Mouse (Mus musculus) layer of hippocampus, postnatal 25 days (tissue): Measurements from ENCODE around the gene B3glct. TPM values are rescaled to one million over a fixed set of nuclear protein-coding genes. Genes with fewer than 3 reads are reported as not detected.
A peak's percentile ranks its signal among the peaks of the same experiment; 100 is the strongest.

ENCODE experiments used
- DNase-seq, 2 experiments: peaks; one replicate each; pipeline ENCODE4 v3.0.0; 2022; ENCODE audit warnings: mixed read lengths in 2 of 2, low spot score in 1 of 2; ENCODE audit errors: extremely low spot score in 1 of 2
- total RNA-seq, 2 experiments: library from RNA; stranded (reverse); gene quantifications; 2 replicates each; pipeline ENCODE4 v1.2.3; 2021

The B3glct gene
- total RNA-seq, 2 experiments from 2014 or later = 12.3 to 14.5 TPM

GRCm38 (mm10) chr5:149742286-149742685 lies 64.3 kb downstream of the B3glct start:
- DNase-seq = no peak

GRCm38 (mm10) chr5:149745079-149745478 lies 67.0 kb downstream of the B3glct start:
- peak in 1 of 2 experiments; percentile 7 for DNase-seq

DNA sequence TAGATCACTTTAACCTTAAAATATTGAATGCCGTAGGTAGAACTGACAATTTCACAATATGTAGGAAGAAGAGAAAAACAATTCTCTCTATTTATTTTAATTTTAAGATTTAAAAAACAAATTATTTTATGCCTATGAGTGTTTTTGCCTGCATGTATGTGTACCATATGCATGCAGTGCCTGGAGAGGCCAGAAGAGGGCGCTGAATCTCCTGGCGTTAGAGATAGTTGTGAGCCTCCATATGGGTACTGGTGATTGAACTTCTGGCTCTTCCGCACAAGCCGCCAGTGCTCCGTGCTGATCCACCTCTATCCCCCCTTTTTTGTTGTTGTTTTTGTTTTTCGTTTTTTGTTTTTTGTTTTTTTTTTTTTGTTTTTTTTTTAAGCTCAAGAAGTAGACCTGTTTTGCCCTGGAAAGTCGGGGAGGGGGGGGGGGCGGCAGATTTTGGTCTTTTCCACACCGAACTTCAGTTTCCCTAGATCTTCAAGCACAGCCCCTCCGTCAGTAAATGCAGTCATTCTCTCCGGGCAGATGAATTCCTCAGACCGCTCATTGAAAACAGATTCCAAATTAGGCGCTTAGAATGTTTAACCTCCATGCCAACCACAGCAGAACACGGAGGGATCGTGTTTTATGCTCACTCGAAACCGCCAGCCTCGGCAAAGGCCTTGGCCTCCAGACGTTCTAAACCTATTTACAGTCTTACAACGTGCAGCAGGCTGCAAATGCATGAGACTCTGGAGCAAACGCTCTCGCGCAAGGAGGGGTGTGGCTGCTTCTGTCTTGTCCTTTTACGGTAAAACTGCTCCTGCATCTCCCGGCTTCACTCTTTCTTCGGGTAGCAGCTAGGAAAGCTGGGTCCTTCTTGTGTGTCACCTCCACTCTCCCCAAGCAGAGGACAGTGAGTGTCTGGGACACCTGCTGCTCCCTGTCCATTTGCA lies 70.9 kb downstream of the B3glct start:
- DNase-seq = no peak

DNA sequence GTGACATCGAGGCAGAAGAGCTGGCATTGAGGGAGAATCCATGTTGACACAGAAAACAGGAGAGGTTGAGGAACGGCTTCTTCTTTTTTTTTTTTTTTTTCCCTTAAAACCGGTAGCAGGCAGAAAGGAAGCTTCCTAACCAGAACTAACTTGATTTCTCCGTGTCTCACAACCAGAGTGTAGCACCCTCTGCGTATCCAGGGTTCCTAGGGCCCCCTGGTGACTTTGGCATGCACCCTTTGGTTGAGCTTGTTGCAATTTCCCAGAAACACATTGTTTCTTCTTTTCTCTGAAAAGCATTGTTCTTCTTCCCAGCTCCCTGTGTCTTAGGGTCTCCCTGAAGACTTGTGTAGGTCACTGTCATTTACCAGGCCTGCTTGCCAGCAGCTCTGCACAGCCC lies 73.8 kb downstream of the B3glct start:
- no peak for DNase-seq

DNA sequence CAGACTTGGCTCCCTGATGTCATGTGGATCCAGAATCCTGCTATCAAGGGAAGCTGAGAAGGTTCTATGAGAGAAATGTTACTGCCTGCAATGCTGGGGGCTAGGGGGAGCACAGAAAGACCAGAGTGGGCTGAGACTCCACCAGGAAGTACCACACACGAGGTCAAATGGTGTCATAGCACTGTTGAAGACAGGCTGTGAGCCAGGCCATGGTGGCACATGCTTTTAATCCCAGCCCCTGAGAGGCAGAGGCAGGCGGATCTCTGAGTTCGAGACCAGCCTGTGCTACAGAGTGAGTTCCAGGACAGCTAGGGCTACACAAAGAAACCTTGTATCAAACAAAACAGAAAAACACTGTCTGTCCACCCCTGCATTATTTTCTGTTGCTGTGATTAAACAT lies 75.0 kb downstream of the B3glct start:
- DNase-seq = no peak

DNA sequence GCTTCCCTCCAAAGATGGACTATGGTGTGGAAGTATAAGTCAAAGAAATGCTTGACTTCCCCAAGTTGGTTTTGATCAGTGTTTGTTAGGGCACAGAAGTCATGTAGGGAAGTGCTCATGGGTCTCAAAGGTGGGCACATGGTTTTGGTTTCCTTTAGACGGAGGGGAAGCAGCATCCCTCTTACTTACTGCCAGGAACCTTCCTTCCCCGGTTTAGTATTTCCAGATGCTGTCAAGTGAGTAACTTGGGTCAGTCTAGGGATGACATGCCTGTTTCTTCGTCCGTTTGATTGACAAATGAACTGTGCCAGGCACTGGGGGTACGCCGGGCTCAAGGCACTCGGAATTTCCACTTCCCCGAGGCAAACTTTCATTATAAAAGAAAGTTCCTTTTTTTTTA lies 89.1 kb downstream of the B3glct start:
- DNase-seq = no peak

GRCm38 (mm10) chr5:149767651-149768301 lies 89.7 kb downstream of the B3glct start:
- no peak for DNase-seq

DNA sequence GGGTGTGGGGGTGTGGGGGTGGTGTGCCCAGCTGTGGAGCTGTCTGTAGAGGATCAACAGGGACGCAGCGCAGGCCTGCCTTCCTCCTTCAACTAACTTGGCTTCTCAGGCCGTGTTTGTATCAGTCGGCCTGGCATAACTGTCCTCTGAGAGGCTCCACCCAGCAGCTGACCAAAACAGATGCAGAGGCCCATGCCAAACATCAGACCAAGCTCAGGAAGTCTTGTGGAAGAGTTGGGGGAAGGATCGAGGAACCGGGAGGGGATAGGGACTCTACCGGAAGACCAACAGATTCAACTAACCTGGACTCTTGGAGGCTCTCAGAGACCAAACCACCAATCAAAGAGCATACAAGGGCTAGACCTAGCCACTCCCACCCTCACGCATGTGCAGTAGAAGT lies 91.6 kb downstream of the B3glct start:
- no peak for DNase-seq

DNA sequence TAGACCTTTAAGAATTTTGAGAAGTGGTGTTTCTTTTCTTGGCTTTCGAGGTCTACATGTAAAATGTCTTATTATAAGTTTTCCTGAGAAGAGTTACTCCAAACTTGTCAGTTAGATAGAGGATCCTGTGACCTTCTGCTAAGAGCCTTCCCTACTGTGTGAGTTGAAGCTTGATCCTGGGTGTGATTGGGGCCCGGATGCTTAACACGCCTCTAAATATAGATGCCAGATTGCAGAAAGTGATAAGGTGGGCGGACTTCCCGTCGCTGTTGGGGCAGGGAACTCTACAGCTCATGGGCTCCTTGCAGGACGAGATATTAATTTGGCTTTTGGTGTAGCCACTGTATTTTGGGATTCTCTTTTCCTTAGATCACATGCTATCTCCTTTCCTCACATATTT lies 98.0 kb downstream of the B3glct start:
- DNase-seq = no peak

DNA sequence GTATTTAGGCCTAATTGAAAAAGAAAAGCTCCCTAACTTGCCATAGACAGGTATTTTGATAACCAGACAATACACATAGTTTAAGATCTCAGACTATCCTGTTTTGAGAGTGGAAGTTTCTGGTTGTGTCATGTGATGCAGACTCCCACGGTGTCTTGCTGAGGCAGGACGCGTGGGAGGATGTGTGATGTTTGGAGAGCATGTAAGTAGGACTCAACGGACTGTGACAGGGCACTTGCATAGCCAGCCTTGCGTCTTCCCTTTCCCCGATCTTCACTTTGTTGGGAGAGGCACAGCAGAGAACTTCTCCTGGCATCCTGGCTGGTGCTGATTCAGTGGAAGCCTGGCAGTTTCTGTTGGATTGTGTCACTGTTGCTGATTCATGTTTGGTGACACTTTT lies 101.7 kb downstream of the B3glct start:
- no peak for DNase-seq

GRCm38 (mm10) chr5:149780411-149780810 lies 102.4 kb downstream of the B3glct start:
- no peak for DNase-seq

DNA sequence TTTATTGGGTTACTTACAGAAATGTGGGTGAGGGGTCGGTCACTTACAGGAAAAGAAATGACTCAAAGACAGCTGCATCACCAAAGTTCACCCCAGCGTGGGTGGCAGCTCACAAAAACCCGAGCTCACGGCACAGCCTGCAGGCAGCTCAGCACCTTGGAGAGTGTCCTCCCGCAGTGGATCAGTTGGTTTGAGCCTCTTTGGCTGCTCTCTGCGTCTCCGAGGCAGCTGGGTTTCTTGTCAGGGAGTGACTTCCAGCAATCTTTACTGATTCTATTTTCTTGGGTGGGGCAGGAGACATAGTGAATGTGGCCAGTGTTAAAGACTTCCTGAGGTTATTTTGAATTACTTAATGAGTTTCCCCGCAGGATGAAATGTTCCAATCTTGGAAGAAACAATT lies 112.1 kb downstream of the B3glct start:
- no peak for DNase-seq

DNA sequence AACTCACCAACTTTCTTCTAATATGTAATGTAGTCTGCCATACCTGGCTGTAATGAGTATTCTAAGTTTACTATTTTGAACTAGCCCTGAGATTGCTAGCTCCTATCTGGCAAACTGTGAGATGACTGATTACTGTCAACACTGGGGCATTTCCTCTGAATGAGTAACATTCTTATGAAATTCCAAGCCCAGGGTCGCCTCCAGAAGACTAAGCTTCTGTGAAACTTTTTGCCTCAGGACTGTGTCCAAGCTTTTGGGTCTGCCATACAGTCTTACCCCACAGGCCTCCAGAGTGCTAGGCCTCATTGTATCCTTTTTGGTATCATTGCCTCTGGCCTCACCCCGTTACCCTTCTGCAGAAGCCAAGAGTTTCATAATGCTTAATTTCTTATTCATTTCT lies 132.0 kb downstream of the B3glct start:
- no peak for DNase-seq

- DNase-seq = no peak
Observed at GRCm38 (mm10) chr5:149811835-149812234, 133.8 kb downstream of the B3glct start.

Other genes with a start within 250 kb of the B3glct start
- gene Tex26, start 238.6 kb upstream of the B3glct start, total RNA-seq = not detected
- gene Wdr95, start 149.6 kb upstream of the B3glct start, total RNA-seq = 1 to 10 TPM in 1 of 2 experiments, under 1 TPM in 1; 0.87 to 1.7 TPM
- 100 to 1,000 TPM; 326 to 347 TPM for gene Hsph1, start 41.9 kb upstream of the B3glct start, total RNA-seq